In genomic region chr11:20331027-20331689, GRCm38 (mm10) we compare ENCODE assay signal across 8 mouse cellular contexts. TPM values are rescaled to one million over a fixed set of nuclear protein-coding genes. Genes with fewer than 3 reads are reported as not detected.
DNase-seq lines count a peak whose midpoint lies in the region; ATAC-seq and TF ChIP-seq lines count a peak whose summit lies in the region.

No protein-coding gene starts in this region.

- ATAC-seq in heart, embryonic 12.5 days (ENCODE audit: insufficient number of reproducible peaks, low FRiP score) = no peak
- ATAC-seq in forebrain, embryonic 15.5 days (replicated peaks) = no peak
- no peak for ATAC-seq in liver, postnatal 0 days

- no peak for TF ChIP-seq CTCF in E14TG2a.4 (conservative IDR thresholded peaks at IDR 0.05; ENCODE audit: low read length)
- no peak for TF ChIP-seq CTCF in liver, postnatal 0 days (IDR thresholded peaks at IDR 0.05; ENCODE audit: low read depth)

- 56% methylated on average over 9 of the region's 9 CpGs for WGBS in heart, embryonic 12.5 days
- WGBS in forebrain, embryonic 15.5 days = 26% methylated on average over 9 of the region's 9 CpGs
- WGBS in liver, postnatal 0 days (ENCODE audit: insufficient replicate concordance) = 58% methylated on average over 9 of the region's 9 CpGs

- intact Hi-C loops in heart, postnatal 14 days (cut with DNase I) = loop anchor here (5.0 kb wide), 2 partner anchors 129 to 199 kb away; partner anchors contain the start of gene Rab1a

- DNase-seq in heart, postnatal 14 days = no peak
- DNase-seq in liver, postnatal 0 days = no peak
- no peak for DNase-seq in right cerebral cortex, postnatal 14 days
- DNase-seq in urinary bladder, postnatal 36 days (ENCODE audit: low spot score in 2 of 2) = no peak
- DNase-seq in right cerebral cortex, postnatal 4 days = no peak

- H3K27me3 ChIP-seq in heart, embryonic 12.5 days (replicated peaks) = peaks cover 18% of the 10 kb centered on the region
- H3K27me3 ChIP-seq in E14TG2a.4 (ENCODE audit: insufficient read depth, low read length) = no peaks in the 10 kb centered on the region
- H3K27me3 ChIP-seq in forebrain, embryonic 15.5 days = no peaks in the 10 kb centered on the region
- no peaks in the 10 kb centered on the region for H3K27me3 ChIP-seq in liver, postnatal 0 days (ENCODE audit: insufficient read depth, low read length)

- H3K27ac ChIP-seq in heart, embryonic 12.5 days (ENCODE audit: poor library complexity, severe bottlenecking) = no peak overlapping the region
- 0 out of 2 replicates have a peak overlapping the region, but pooled peaks have one; percentile 25 for H3K27ac ChIP-seq in forebrain, embryonic 15.5 days (replicated peaks)
- H3K27ac ChIP-seq in liver, postnatal 0 days (ENCODE audit: low read depth) = peak overlapping the region; percentile 90

- no peak for TF ChIP-seq EP300 in liver, postnatal 0 days (IDR thresholded peaks at IDR 0.05; ENCODE audit: low read depth)

- peak overlapping the region; percentile 66 for H3K4me3 ChIP-seq in heart, embryonic 12.5 days
- H3K4me3 ChIP-seq in E14TG2a.4 (replicated peaks; ENCODE audit: low read length) = peak overlapping the region; percentile 93
- peak overlapping the region; percentile 71 for H3K4me3 ChIP-seq in forebrain, embryonic 15.5 days
- peak overlapping the region; percentile 62 for H3K4me3 ChIP-seq in liver, postnatal 0 days (ENCODE audit: low read depth, low read length)

- H3K4me2 ChIP-seq in heart, embryonic 12.5 days = peak overlapping the region; percentile 84
- peak overlapping the region; percentile 74 for H3K4me2 ChIP-seq in forebrain, embryonic 15.5 days (replicated peaks)
- peak overlapping the region; percentile 95 for H3K4me2 ChIP-seq in liver, postnatal 0 days (ENCODE audit: low read depth, low read length)

- H3K9me3 ChIP-seq in heart, embryonic 12.5 days (replicated peaks) = no peaks in the 10 kb centered on the region
- peaks cover 8% of the 10 kb centered on the region; the same call in 1 of the 2 replicates for H3K9me3 ChIP-seq in E14TG2a.4 (ENCODE audit: low read length)
- H3K9me3 ChIP-seq in forebrain, embryonic 15.5 days = no peaks in the 10 kb centered on the region
- no peaks in the 10 kb centered on the region for H3K9me3 ChIP-seq in liver, postnatal 0 days (ENCODE audit: low read length)

- H3K4me1 ChIP-seq in heart, embryonic 12.5 days (replicated peaks) = peaks cover 18% of the 10 kb centered on the region
- peaks cover 60% of the 10 kb centered on the region for H3K4me1 ChIP-seq in E14TG2a.4 (replicated peaks; ENCODE audit: low read depth, low read length)
- H3K4me1 ChIP-seq in forebrain, embryonic 15.5 days = peaks cover 40% of the 10 kb centered on the region
- H3K4me1 ChIP-seq in liver, postnatal 0 days (ENCODE audit: insufficient read depth) = peaks cover 14% of the 10 kb centered on the region

- no peak overlapping the region for H3K9ac ChIP-seq in heart, embryonic 12.5 days
- H3K9ac ChIP-seq in forebrain, embryonic 15.5 days (replicated peaks) = peak overlapping the region; percentile 82
- H3K9ac ChIP-seq in liver, postnatal 0 days (replicated peaks) = peak overlapping the region; percentile 74; the same call in 1 of the 2 replicates

- no peaks in the 10 kb centered on the region for H3K36me3 ChIP-seq in heart, embryonic 12.5 days
- peaks cover 25% of the 10 kb centered on the region for H3K36me3 ChIP-seq in E14TG2a.4 (ENCODE audit: insufficient read depth, low read length)
- no peaks in the 10 kb centered on the region for H3K36me3 ChIP-seq in forebrain, embryonic 15.5 days
- no peaks in the 10 kb centered on the region for H3K36me3 ChIP-seq in liver, postnatal 0 days (replicated peaks; ENCODE audit: insufficient read depth, low read length)

RNA-seq across cellular contexts. Expression of gene Slc1a4, which starts 1.4 kb away (rescaled TPM):
- 12.1 and 12.4 TPM in 2 replicates for polyA plus RNA-seq in heart, embryonic 12.5 days (2016; fragmentation: Nextera tagmentation; extraction: Ambion mirVana)
- 1 to 10 TPM; 2.4 to 2.7 TPM for total RNA-seq in heart, postnatal 14 days (2021)
- 43.8 and 46.7 TPM in 2 replicates for polyA plus RNA-seq in forebrain, embryonic 15.5 days (2015; fragmentation: Nextera tagmentation; extraction: Ambion mirVana)
- 6.7 and 8.2 TPM in 2 replicates for polyA plus RNA-seq in liver, postnatal 0 days (2015; fragmentation: Nextera tagmentation; extraction: Ambion mirVana)
